Mouse (Mus musculus): ENCODE results near the gene Rap1a.

Gene Rap1a

GRCm38 (mm10) chr3:105693327-105694080 is 107.6 kb downstream of the Rap1a start:
- no peak for DNase-seq (ENCODE audit: low read depth, low spot score)

- no peak for DNase-seq (ENCODE audit: low read depth, low spot score)
Observed at GRCm38 (mm10) chr3:105688536-105688935, 112.6 kb downstream of the Rap1a start.

DNA sequence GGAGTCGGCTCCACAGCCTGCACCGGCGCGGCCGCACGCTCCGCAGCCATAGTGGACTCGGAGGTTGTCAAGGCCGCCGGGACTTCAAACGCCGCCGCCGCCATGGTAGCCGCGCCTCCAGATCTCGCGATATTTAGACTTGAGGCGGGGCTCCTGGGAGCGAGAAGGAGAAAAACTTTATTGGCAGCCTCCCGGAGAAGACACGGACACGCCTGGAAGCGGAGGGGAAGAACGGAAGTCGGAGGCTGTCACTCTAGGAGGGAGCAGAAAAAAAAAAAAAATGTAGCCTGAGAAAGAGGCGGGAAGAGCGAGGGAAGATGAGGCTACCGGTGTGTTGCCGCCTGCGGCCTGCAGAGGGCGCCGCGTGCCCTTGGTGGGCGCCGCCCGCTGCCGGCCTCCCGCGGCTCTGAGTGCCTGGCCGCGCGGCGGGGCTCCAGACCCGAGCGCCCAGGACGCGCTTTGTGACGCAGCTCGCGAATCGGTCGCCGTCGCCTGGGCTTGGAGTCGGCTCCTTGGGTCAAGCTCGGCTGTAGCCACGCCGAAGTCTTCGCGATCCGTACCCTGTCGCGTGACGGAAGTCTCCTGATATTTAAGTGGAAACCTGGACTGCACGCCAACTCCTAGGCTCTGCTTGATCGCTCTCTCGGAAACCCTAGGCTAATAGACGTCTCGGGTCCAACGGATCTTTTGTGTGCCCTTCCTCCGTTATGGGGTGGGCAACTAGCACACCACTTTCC is 113.6 kb downstream of the Rap1a start, which contains the start of gene Ddx20:
TSS of gene Ddx20 (minus strand) at position 251 of the 737 bp plus-strand sequence.
- peak; percentile 98 for DNase-seq (ENCODE audit: low read depth, low spot score)

DNA sequence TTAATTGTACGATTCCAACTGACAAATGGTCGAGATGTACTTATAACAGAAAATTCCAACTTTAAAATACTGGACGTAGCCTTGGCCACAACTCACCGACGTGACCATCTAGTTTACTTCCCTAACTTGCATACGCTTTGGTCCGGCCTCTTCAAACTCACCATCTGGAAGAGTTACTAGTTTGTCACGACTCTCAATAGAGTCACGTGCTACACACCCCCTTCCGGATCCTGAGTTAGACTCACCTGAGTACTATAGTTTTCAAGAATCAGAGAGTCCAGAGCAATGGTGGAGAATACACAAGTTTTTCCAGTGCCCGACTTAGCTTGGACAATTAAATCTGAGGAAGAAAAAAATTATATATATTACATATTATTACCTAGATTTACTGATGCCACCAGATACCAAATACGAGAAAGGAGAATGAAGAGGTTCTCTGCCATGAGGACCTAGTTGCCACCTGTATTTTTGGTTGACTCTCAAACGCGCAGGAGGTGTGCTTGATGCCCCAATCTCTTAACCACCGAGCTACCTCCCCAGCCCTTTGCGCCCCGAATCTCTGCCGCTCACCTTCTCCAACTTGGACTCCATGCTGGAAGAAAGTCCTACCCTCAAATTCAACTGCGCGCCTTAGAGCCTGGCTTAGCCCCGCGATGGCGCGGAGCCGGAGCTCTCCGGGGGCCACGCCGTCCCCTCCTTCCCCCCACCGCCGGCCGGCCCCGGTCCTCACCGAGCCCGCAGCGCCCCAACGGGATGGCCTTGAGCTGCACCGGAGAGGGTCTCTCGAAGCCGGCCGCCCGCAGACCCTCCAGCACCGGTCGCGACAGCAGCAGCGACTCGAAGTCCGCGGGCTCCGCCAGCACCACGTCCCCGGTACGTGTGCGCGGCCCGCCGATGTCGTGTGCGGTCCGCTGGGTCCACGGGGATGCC is 114.5 kb downstream of the Rap1a start:
- DNase-seq (ENCODE audit: low read depth, low spot score), result peak; percentile 34

GRCm38 (mm10) chr3:105680346-105680745 is 120.8 kb downstream of the Rap1a start:
- DNase-seq (ENCODE audit: low read depth, low spot score), result no peak

All from 3T3-L1 (cell line).